Mouse (Mus musculus): ENCODE measurements around the gene Mup4. TPM values are rescaled to one million over a fixed set of nuclear protein-coding genes. Genes with fewer than 3 reads are reported as not detected.

Mup4 gene
- polyA plus RNA-seq (2012; rRNA removed), result not detected in 2 replicates

DNA sequence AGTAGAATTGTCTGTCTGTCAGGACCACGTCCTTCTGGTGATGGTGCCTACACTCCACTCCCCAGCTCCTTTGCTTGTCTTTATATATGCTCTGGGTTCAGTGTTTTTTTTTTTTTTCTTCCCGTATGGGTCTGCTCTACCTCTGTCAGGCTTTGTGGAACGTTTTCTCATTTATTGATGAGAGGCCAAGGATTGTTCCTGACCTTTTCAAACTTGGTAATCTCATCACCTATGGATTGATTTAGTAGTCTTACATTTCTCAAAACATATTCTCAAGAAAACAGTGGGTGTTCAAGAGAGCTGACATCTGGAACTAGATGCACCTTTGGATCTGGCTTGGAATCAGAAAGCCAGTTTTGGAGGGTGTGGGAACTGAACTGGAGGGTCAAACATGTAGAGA, at the start of gene Mup4:
TSS of gene Mup4 (minus strand) at position 101 of the 400 bp plus-strand sequence.

DNA sequence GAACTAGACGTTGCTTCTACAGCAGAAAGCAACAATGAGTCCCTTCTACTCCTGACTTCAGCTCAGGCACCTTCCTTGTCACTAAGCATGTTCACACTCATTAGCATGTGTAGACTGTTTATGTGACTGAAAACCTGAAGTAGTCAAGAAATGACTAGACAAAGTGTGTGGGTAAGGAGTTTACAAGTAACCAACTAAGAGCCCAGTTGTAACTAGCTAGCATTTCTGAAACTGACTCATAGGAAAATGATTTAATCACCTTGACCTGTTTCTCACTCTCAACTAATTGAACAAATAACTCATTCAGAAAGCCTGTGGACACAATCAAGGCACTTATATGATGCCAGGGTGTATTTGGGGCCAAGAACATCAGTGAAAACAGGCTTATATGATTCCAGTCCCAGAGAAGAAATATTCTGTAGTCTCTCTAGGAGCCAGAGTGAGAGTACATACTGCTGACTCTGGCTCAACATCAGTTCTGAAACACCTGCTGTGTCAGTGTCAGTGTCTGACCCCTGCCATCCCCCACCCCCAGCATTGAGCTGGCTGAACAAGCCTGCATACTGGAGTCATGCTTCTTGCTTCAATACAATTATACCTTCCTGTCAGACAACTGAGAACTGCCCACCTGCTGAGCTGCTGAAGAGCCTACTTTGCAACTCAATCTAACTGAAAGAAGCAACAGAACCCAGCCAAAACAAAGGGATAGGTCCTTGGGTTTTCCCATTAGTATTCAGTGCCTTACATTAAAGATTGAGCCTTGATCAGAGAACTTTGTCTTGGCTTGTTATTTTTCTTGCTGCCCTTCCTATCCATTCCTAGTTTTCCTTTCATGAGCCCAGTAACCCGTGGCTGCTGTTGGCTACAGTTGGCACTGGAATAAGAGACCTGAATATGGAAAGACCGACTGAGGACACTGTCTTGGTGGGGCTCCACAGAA, 3.2 kb upstream of the Mup4 start, which contains the start of gene Mup6:
TSS of gene Mup6 (plus strand) at position 890 of the 940 bp plus-strand sequence.

DNA sequence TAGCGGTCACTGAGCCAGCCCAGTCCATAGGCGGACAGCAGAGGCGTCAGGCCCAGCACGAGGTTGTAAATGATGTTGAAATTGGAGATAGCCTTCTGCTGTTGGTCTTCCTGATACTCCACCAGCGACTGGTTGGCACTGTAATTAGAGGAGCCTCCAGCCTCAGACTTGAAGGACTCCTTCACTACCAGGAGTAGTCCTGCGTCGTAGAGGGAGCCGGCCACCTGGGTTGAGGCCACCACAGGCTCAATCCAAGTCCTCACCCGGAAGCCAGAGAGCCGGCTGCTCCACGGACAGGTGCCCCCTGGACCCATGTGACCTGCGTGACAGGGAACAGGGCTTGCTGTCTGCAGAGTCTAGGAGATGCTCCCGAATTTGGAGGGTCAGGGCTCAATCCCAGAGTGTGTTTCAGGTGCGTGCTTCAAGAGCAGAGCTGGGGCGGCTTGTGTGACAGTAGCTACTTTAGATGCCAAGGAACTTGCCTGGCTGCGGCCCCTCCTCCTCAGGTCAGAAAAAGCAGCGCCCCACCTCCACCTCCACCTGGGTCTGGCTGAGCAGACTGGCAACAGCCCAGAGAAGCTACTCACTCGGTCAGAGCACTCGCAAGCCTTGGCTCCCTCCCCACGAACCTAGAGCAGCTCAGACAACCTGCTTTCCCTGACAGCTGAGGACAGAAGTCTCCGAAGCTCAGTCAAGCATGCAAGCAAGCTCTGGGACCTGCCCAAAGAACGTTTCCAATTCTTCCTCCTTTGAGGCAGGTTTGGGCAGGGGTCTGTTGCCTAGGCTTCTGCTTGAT, 45.7 kb downstream of the Mup4 start, which contains the start of gene Slc46a2:
TSS of gene Slc46a2 (minus strand) at position 449 of the 796 bp plus-strand sequence.

Other genes starting within 250 kb of the Mup4 start
- gene Inip, start 159.1 kb downstream of the Mup4 start, polyA plus RNA-seq (2012; rRNA removed), result 7.0 and 9.5 TPM in 2 replicates
- gene Snx30, start 154.9 kb downstream of the Mup4 start, polyA plus RNA-seq (2012; rRNA removed), result 1.7 and 1.9 TPM in 2 replicates
- gene Slc46a2, start 45.7 kb downstream of the Mup4 start, polyA plus RNA-seq (2012; rRNA removed), result not detected in 2 replicates
- not detected in 2 replicates for gene Mup6, start 3.6 kb upstream of the Mup4 start, polyA plus RNA-seq (2012; rRNA removed)
- not detected in 2 replicates for gene Mup7, start 109.8 kb upstream of the Mup4 start, polyA plus RNA-seq (2012; rRNA removed)
- gene Mup2, start 193.6 kb upstream of the Mup4 start, polyA plus RNA-seq (2012; rRNA removed), result not detected in 2 replicates